Mouse (Mus musculus): ENCODE results near the gene Tnfaip8l3. TPM values are rescaled to one million over a fixed set of nuclear protein-coding genes. Genes with fewer than 3 reads are reported as not detected.

Gene Tnfaip8l3
- 0.31 and 0.56 TPM in 2 replicates for polyA plus RNA-seq (2015; fragmentation: Nextera tagmentation; extraction: Ambion mirVana)

DNA sequence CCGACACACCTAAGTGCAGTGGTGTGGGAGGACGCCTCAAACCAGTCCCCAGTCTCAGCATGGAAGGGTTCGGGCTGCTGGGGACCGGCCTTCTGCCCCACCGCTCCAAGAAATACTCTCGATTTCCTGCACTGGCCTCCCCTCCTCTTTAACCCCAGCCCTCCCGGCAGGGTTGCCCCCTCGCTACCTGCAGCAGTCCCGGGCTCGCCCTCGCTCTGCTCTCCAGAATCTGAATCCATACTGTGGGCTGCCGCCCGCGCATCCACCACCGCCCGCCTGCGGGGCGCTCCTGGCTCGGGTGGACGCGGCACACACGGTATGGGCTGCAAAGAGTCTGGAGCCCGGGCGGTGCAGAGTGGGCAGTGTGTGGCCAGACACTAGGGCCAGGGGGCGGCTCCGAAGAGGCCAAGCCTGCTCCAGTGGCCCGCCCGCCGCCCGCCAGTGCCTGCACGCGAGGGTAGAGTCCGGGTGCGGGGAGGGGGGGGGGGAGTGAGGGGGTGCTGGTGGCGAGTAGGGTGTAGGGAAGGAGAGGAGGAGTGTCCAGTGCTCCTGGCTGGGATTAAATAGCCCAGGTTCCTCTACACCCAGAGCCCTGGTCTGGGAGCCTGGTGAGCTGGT is at the start of gene Tnfaip8l3:
Gene Tnfaip8l3 (minus strand): TSS at position 357 of the 618 bp plus-strand sequence.
- under 1% methylated on average over 35 of the region's 35 CpGs for WGBS
- peak within 1 kb of the TSS; percentile 99 for H3K4me2 ChIP-seq (replicated peaks)
- H3K4me3 ChIP-seq, result peak within 1 kb of the TSS; percentile 56
- no peak within 1 kb of the TSS for H3K27ac ChIP-seq (replicated peaks)
- H3K27me3 ChIP-seq, result peaks cover 6% of the 10 kb centered on the region; the same call in 1 of the 2 replicates
- ATAC-seq (replicated peaks), result peak; percentile 89
- peak within 1 kb of the TSS; percentile 58 for H3K9ac ChIP-seq (replicated peaks)
- H3K9me3 ChIP-seq, result no peaks in the 10 kb centered on the region
- no peaks in the 10 kb centered on the region for H3K36me3 ChIP-seq
- peaks cover 29% of the 10 kb centered on the region for H3K4me1 ChIP-seq

GRCm38 (mm10) chr9:54112726-54113125 is 44.5 kb upstream of the Tnfaip8l3 start:
- no peak overlapping the region for H3K4me3 ChIP-seq
- no peaks in the 10 kb centered on the region for H3K9me3 ChIP-seq
- no peak overlapping the region for H3K4me2 ChIP-seq (replicated peaks)
- H3K4me1 ChIP-seq, result no peaks in the 10 kb centered on the region
- H3K27ac ChIP-seq (replicated peaks), result no peak overlapping the region
- H3K9ac ChIP-seq (replicated peaks), result no peak overlapping the region
- no peaks in the 10 kb centered on the region for H3K36me3 ChIP-seq
- no peaks in the 10 kb centered on the region for H3K27me3 ChIP-seq
- ATAC-seq (replicated peaks), result no peak

- Histone ChIP-seq H3K9me3 (no peaks in the 10 kb centered on the region), H3K4me2 (replicated peaks) (no peak overlapping the region), H3K36me3 (no peaks in the 10 kb centered on the region), H3K4me1 (no peaks in the 10 kb centered on the region), H3K27ac (replicated peaks) (no peak overlapping the region), H3K27me3 (no peaks in the 10 kb centered on the region), H3K9ac (replicated peaks) (no peak overlapping the region), H3K4me3 (no peak overlapping the region)
- no peak for ATAC-seq (replicated peaks)
Observed at GRCm38 (mm10) chr9:54098636-54099035, 30.4 kb upstream of the Tnfaip8l3 start.

DNA sequence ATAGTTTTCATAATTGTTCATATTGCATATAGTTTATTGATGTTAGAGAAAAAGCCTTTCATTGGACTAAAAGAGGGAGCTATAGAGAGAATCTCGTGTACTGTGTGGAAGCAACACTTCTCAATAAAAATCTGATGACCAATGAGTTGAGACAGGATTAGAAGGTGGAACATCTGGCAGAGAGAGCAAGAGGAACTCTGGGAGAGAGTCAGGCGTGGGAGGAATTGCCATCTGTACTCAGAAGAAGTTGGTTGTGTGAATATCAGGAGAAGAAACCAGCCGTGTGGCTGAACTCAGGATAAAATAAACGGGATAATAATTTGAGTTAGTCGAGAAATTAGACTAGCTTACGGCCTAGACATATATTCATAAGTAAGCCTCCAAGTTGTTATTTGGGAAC is 28.9 kb upstream of the Tnfaip8l3 start:
- no peak overlapping the region for H3K27ac ChIP-seq (replicated peaks)
- no peak overlapping the region for H3K9ac ChIP-seq (replicated peaks)
- no peak for ATAC-seq (replicated peaks)
- H3K4me3 ChIP-seq, result no peak overlapping the region
- no peaks in the 10 kb centered on the region for H3K36me3 ChIP-seq
- no peaks in the 10 kb centered on the region for H3K9me3 ChIP-seq
- WGBS, result 87% methylated on average over 6 of the region's 6 CpGs
- H3K27me3 ChIP-seq, result no peaks in the 10 kb centered on the region
- H3K4me2 ChIP-seq (replicated peaks), result no peak overlapping the region
- no peaks in the 10 kb centered on the region for H3K4me1 ChIP-seq

DNA sequence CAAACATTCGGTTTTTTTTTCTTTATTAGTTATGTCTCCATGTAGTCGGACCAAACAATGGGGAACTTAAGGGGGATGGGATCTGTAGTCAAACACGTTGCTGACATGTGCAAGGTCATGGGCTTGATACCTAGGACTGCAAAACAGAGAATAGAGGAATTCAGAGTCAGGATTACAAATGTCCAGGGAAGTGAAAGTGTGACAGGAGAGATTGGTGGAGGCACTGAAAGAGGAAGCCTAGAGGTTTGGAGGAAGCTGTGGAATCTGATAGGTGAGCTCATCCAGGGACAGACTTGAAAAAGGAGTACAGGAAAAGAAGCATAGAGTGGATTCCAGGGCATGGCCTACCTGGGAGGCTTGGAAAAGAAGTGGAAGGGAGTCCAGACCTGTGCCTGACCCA is 16.1 kb upstream of the Tnfaip8l3 start:
- Histone ChIP-seq H3K4me3 (no peak overlapping the region), H3K27ac (replicated peaks) (no peak overlapping the region), H3K4me2 (replicated peaks) (no peak overlapping the region), H3K36me3 (no peaks in the 10 kb centered on the region), H3K9ac (replicated peaks) (no peak overlapping the region), H3K9me3 (no peaks in the 10 kb centered on the region), H3K27me3 (no peaks in the 10 kb centered on the region), H3K4me1 (no peaks in the 10 kb centered on the region)
- 86% methylated on average over 3 of the region's 3 CpGs for WGBS
- ATAC-seq (replicated peaks), result no peak

- 80% methylated on average over 2 of the region's 2 CpGs for WGBS
- no peak for ATAC-seq (replicated peaks)
- Histone ChIP-seq H3K4me3 (no peak overlapping the region), H3K4me1 (no peaks in the 10 kb centered on the region), H3K27ac (replicated peaks) (no peak overlapping the region), H3K36me3 (no peaks in the 10 kb centered on the region), H3K9me3 (no peaks in the 10 kb centered on the region), H3K27me3 (no peaks in the 10 kb centered on the region), H3K4me2 (replicated peaks) (no peak overlapping the region), H3K9ac (replicated peaks) (no peak overlapping the region)
Observed at GRCm38 (mm10) chr9:54077740-54078139, 9.6 kb upstream of the Tnfaip8l3 start.

DNA sequence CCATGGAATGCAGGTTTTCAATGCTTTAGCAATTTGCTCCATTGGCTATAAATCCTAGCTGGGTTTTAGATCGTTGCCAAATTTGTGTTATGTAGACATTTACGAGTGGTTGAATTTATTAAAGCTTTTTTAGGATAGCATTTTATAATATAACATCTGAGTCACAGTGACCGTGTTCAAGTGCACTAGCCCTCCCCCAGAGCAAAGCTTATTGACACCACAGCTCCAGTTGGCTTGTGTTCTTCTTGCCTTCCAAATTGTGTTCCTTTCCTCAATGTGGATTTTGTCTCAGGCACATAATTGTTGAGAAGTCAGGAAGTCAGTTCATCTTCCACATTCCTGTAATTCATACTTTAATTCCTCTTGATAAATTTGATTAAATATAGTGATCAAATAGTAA is 6.7 kb upstream of the Tnfaip8l3 start:
- Histone ChIP-seq H3K9me3 (no peaks in the 10 kb centered on the region), H3K4me1 (no peaks in the 10 kb centered on the region), H3K4me3 (no peak overlapping the region), H3K4me2 (replicated peaks) (no peak overlapping the region), H3K27me3 (no peaks in the 10 kb centered on the region), H3K9ac (replicated peaks) (no peak overlapping the region), H3K36me3 (no peaks in the 10 kb centered on the region), H3K27ac (replicated peaks) (no peak overlapping the region)
- no peak for ATAC-seq (replicated peaks)
- WGBS, result 90% methylated on average over 3 of the region's 3 CpGs

- Histone ChIP-seq H3K9me3 (no peaks in the 10 kb centered on the region), H3K4me2 (replicated peaks) (no peak overlapping the region), H3K9ac (replicated peaks) (no peak overlapping the region), H3K27ac (replicated peaks) (no peak overlapping the region), H3K4me3 (no peak overlapping the region), H3K36me3 (no peaks in the 10 kb centered on the region), H3K27me3 (no peaks in the 10 kb centered on the region), H3K4me1 (peaks cover 8% of the 10 kb centered on the region)
- WGBS, result 75% methylated on average over 4 of the region's 4 CpGs
- no peak for ATAC-seq (replicated peaks)
Observed at GRCm38 (mm10) chr9:54073688-54074087, 5.5 kb upstream of the Tnfaip8l3 start.

- Histone ChIP-seq H3K9ac (replicated peaks) (no peak overlapping the region), H3K27me3 (peaks cover 6% of the 10 kb centered on the region; the same call in 1 of the 2 replicates), H3K4me1 (peaks cover 22% of the 10 kb centered on the region), H3K4me2 (replicated peaks) (no peak overlapping the region), H3K9me3 (no peaks in the 10 kb centered on the region), H3K4me3 (no peak overlapping the region), H3K36me3 (no peaks in the 10 kb centered on the region), H3K27ac (replicated peaks) (no peak overlapping the region)
- ATAC-seq (replicated peaks), result no peak
- WGBS, result 79% methylated on average over 7 of the region's 7 CpGs
Observed at GRCm38 (mm10) chr9:54071474-54072095, 3.4 kb upstream of the Tnfaip8l3 start.

DNA sequence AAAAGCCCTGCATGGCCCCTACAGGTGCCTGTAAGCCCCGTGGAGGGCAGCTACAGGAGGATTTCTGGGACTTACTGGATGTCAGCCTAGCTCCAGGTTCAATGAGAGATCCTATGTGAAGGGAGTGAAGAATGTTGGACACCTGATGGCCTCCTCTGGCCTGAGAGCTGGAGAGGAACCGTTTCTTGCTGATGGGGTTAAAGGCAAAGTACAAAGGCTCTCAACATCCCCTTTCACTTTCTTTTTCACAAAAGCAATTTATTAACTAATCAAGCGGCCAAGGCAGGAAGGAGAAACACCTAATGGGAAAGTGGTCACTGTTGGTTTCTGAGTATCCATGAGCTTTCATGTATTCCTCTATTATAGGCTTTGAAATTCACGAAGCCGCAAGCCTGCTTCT is 1.0 kb upstream of the Tnfaip8l3 start:
- Histone ChIP-seq H3K9ac (replicated peaks) (no peak overlapping the region), H3K4me3 (peak overlapping the region; percentile 56), H3K4me1 (peaks cover 29% of the 10 kb centered on the region), H3K27ac (replicated peaks) (no peak overlapping the region), H3K27me3 (peaks cover 6% of the 10 kb centered on the region; the same call in 1 of the 2 replicates), H3K4me2 (replicated peaks) (peak overlapping the region; percentile 99), H3K36me3 (no peaks in the 10 kb centered on the region), H3K9me3 (no peaks in the 10 kb centered on the region)
- no peak; the same call in 1 of the 2 replicates for ATAC-seq (replicated peaks)
- 40% methylated on average over 5 of the region's 5 CpGs for WGBS

GRCm38 (mm10) chr9:54068777-54069176 is 589 bp upstream of the Tnfaip8l3 start:
- Histone ChIP-seq H3K27ac (replicated peaks) (no peak overlapping the region), H3K4me2 (replicated peaks) (peak overlapping the region; percentile 99), H3K4me1 (peaks cover 29% of the 10 kb centered on the region), H3K9ac (replicated peaks) (no peak overlapping the region; the same call in 1 of the 2 replicates), H3K4me3 (peak overlapping the region; percentile 56), H3K9me3 (no peaks in the 10 kb centered on the region), H3K36me3 (no peaks in the 10 kb centered on the region), H3K27me3 (peaks cover 6% of the 10 kb centered on the region; the same call in 1 of the 2 replicates)
- WGBS, result under 1% methylated on average over 11 of the region's 11 CpGs
- peak; percentile 82 for ATAC-seq (replicated peaks)

DNA sequence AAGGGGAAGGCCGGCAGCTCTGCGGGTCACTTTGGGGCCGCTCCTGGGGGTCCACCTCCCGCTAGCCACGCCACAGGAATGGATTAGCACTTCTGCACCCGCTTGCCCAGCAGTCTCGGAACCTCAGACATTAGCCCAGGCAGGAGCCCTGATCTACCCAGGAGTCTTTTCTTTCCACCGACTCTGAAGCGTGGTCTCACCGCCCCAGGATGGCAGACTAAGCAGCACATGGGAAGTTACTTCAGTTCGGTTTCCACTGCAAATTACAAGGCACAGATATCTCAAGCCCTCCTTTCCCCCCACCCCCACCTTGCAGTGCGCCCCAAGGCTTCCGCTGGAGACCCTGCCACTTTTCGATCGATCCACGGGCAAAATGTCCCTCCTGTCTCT is 551 bp downstream of the Tnfaip8l3 start:
- Histone ChIP-seq H3K36me3 (no peaks in the 10 kb centered on the region), H3K9me3 (no peaks in the 10 kb centered on the region), H3K4me3 (peak overlapping the region; percentile 56), H3K4me1 (peaks cover 29% of the 10 kb centered on the region), H3K9ac (replicated peaks) (peak overlapping the region; percentile 58), H3K27me3 (peaks cover 6% of the 10 kb centered on the region; the same call in 1 of the 2 replicates), H3K27ac (replicated peaks) (no peak overlapping the region), H3K4me2 (replicated peaks) (peak overlapping the region; percentile 99)
- 0 out of 2 replicates have a peak, but pooled peaks have one; percentile 7 for ATAC-seq (replicated peaks)
- WGBS, result 8% methylated on average over 16 of the region's 16 CpGs

All from forebrain, embryonic 15.5 days (tissue).